Mouse (Mus musculus) E14TG2a.4 (cell line): ENCODE results near the gene Srl.

Source experiments
- H3K27me3 ChIP-seq: 2 replicates; pipeline ENCODE4 v1.6.1; 2014; ENCODE audit warnings: low read length, control low read depth; ENCODE audit not compliant: insufficient read depth
- H3K36me3 ChIP-seq: 2 replicates; pipeline ENCODE4 v1.6.1; 2014; ENCODE audit warnings: low read length, control low read depth; ENCODE audit not compliant: insufficient read depth
- H3K4me1 ChIP-seq: replicated peaks from 2 replicates; pipeline ENCODE4 v1.6.1; 2014; ENCODE audit warnings: low read depth, low read length, control low read depth
- H3K4me3 ChIP-seq: replicated peaks from 2 replicates; pipeline ENCODE4 v1.5.1; 2014; ENCODE audit warnings: mild to moderate bottlenecking, low read length
- H3K9me3 ChIP-seq: 2 replicates; pipeline ENCODE4 v1.6.1; 2014; ENCODE audit warnings: low read length, control low read depth
- CTCF ChIP-seq: conservative IDR thresholded peaks from 2 replicates; pipeline ENCODE4 v1.5.1; 2014; ENCODE audit warnings: low read length
- NANOG ChIP-seq: IDR thresholded peaks from 2 replicates; pipeline ENCODE4 v1.6.1; 2014; ENCODE audit warnings: borderline replicate concordance, low read length, mixed read lengths
- POU5F1 ChIP-seq: IDR thresholded peaks from 2 replicates; pipeline ENCODE4 v1.6.1; 2014; ENCODE audit warnings: low read length, borderline replicate concordance

Srl gene

DNA sequence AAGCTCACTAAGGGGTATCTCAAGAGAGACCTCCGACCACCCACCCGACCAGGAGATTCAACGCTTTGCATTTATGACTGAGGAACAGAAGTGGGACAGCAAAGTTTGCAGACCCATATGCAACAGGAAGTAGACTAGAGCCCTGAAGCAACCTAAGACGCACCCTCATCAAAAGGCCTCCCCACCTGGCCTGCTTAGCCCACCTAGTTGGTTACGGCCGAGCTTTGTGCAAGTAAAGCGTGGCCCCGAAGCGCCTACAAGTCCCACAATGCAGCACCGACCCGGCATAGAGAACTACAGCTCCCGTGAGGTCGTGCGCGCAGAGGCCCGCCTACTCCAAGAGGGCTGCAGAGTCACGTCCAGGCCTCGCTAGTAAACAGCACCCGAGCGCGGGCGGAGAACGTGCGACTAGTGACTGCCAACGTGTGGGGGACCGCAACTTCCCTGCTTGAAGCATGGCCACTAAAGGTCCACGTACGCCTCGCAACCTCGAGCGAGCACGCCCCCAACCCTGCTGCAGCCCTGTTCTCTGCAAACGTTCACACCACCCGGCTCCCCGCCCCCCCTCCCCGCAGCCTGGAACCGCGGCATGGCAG lies 16.9 kb upstream of the Srl start:
- TF ChIP-seq CTCF: no peak
- TF ChIP-seq NANOG: no peak
- TF ChIP-seq POU5F1: no peak
- H3K4me3 ChIP-seq: peak overlapping the region; percentile 97

DNA sequence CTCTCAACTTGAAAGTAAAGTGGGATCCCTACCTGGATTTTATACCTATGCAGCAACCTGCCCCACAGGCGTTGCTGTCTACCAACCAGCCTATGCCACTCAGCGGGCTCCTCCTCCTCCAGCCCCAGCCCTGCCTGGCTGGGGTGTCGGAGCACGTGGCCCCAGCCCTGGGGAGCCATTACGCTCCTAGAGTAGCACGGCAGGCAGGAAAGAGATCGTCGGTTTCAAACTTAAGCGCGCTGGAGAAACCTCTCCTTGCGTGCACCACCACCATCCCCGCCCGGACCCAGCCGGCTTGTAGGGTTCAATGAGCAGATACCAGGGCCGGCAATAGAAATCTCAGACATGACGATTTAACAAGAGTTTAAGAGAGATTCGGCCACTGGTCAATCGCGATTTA lies 16.3 kb upstream of the Srl start:
- no peaks in the 10 kb centered on the region for H3K9me3 ChIP-seq

More for the DNA sequence above, 16.9 kb upstream of the Srl start:
- Histone ChIP-seq H3K36me3 (peaks cover 28% of the 10 kb centered on the region), H3K9me3 (no peaks in the 10 kb centered on the region), H3K27me3 (no peaks in the 10 kb centered on the region), H3K4me1 (peaks cover 52% of the 10 kb centered on the region)

DNA sequence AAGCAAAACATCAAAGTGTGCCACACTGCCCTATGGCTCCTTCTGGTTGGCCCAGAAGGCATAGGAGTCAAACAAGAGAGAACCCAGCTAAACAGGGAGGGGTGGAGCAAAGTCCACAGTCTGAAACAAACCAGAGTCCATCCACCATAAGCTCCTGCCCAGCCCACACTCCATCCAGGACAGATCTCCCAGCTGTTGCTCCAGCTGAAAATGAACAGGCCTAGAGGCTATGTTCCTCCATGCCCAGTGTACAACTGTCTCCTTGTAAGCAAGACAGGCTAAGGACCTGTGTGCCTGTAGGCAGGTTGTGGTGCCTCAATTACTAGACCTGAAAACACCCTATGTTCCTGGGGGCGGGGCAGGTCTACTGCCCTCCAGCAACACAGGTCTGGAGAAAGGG lies 15.5 kb upstream of the Srl start:
- Histone ChIP-seq H3K36me3 (peaks cover 41% of the 10 kb centered on the region), H3K27me3 (no peaks in the 10 kb centered on the region), H3K9me3 (no peaks in the 10 kb centered on the region), H3K4me3 (peak overlapping the region; percentile 97), H3K4me1 (peaks cover 66% of the 10 kb centered on the region)
- TF ChIP-seq CTCF (no peak), NANOG (no peak), POU5F1 (no peak)

More for the DNA sequence above, 16.3 kb upstream of the Srl start:
- peak overlapping the region; percentile 97 for H3K4me3 ChIP-seq
- H3K27me3 ChIP-seq: no peaks in the 10 kb centered on the region
- TF ChIP-seq NANOG (no peak), CTCF (no peak), POU5F1 (no peak)
- H3K36me3 ChIP-seq: peaks cover 33% of the 10 kb centered on the region
- peaks cover 57% of the 10 kb centered on the region for H3K4me1 ChIP-seq

DNA sequence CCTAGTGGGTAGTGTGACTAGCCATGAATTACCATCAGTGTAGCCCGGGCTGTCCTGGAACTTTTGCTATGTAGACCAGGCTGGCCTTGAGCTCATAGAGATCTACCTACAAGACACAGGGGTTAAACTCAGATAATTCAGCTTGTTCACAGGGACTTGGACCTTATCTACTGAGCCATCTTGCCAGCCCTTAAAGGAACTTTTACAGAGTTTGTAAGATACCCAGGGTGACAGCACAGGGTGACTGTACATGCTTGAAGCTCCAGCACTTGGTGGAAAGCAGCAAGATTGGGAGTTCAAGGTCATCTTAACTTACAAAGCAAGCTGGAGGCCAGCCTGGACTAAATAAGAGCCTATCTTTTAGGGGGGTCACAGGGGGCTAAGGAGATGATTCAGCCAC lies 13.9 kb upstream of the Srl start:
- H3K36me3 ChIP-seq: peaks cover 56% of the 10 kb centered on the region
- no peaks in the 10 kb centered on the region for H3K27me3 ChIP-seq
- no peaks in the 10 kb centered on the region for H3K9me3 ChIP-seq
- no peak overlapping the region for H3K4me3 ChIP-seq
- peaks cover 71% of the 10 kb centered on the region for H3K4me1 ChIP-seq
- TF ChIP-seq CTCF (no peak), POU5F1 (no peak), NANOG (no peak)

DNA sequence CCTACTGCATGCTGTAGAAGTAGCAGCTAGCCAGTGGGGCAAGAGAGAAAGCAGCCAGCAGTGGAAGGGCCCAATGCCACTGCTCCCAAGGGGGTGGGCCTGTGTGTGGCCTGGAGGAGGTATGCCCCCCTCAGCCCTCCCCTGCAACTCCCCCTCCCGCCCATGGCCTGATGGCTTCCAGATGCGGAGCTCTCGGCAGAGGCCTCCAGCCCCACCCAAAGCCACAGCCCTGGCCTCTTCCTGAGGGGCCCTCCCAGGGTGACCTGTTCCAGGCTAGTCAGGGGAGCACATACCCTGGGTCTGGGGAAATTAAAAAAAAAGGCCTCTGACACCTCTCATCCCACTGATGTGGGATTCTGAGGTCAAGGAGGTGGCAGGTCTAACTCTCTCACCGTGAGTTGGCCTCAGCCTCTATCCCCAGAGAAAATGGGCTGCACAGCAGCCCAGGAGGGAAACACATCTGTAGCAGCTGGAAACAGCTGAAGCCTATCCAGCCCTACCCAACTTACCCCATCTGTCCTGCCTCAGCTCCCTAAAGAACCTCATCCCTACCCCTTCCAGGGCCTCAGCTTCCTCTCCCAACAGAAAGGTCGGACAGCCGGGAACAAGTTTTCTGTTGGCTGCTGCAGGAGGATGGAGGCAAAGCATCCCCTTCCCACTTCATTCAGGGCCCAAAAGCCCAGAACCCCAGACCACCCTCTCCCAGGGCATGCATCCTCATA lies 11.4 kb upstream of the Srl start:
- H3K9me3 ChIP-seq: no peaks in the 10 kb centered on the region
- peak overlapping the region; percentile 43 for H3K4me3 ChIP-seq
- TF ChIP-seq CTCF: no peak
- no peak for TF ChIP-seq POU5F1
- TF ChIP-seq NANOG: no peak
- peaks cover 80% of the 10 kb centered on the region for H3K36me3 ChIP-seq
- peaks cover 82% of the 10 kb centered on the region for H3K4me1 ChIP-seq
- no peaks in the 10 kb centered on the region for H3K27me3 ChIP-seq

DNA sequence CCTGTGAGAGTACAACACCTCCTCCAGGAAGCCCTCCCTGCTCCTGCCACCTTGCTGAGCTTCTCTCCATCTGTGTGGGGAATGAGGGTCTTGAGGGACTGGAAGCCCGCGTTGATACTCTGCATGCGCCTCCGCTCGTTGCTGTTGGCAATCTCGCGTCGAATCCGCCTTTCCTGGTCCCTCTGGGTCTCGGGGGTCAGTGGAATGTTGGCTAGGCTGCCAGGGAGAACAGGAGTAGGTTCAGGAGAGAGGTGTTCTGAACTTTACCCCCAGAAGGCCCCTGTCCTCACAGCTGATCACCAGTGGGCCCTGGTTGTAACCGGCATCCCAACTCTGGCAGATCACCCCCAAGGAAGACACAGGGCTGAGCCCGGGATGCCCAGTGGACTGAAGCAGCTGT lies 10.3 kb upstream of the Srl start:
- no peaks in the 10 kb centered on the region for H3K9me3 ChIP-seq
- peaks cover 79% of the 10 kb centered on the region for H3K4me1 ChIP-seq
- no peaks in the 10 kb centered on the region for H3K27me3 ChIP-seq
- H3K4me3 ChIP-seq: 0 out of 2 replicates have a peak overlapping the region, but pooled peaks have one; percentile 43
- H3K36me3 ChIP-seq: peaks cover 91% of the 10 kb centered on the region
- TF ChIP-seq POU5F1: no peak

DNA sequence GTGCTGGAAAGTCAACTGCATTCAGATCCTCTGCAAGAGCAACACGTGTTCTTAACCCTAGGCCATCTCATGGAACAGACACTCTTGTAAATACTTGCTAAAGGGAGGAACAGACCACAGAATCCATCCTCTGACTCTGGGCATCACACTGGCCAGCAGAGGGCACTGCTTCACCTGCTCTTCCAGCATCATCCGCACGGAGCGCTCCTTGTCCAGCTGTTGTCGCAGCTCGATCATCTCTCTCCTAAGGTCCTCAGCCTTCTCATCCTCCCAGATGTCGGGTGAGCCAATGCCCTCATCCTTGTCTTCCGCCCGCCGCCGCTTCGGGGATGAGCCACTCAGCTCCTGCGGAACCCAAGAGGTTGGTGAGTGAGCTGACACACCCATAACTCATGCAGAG lies 9.4 kb upstream of the Srl start:
- Histone ChIP-seq H3K27me3 (no peaks in the 10 kb centered on the region), H3K4me3 (0 out of 2 replicates have a peak overlapping the region, but pooled peaks have one; percentile 43)
- peak; percentile 92 for TF ChIP-seq CTCF
- no peak for TF ChIP-seq POU5F1

DNA sequence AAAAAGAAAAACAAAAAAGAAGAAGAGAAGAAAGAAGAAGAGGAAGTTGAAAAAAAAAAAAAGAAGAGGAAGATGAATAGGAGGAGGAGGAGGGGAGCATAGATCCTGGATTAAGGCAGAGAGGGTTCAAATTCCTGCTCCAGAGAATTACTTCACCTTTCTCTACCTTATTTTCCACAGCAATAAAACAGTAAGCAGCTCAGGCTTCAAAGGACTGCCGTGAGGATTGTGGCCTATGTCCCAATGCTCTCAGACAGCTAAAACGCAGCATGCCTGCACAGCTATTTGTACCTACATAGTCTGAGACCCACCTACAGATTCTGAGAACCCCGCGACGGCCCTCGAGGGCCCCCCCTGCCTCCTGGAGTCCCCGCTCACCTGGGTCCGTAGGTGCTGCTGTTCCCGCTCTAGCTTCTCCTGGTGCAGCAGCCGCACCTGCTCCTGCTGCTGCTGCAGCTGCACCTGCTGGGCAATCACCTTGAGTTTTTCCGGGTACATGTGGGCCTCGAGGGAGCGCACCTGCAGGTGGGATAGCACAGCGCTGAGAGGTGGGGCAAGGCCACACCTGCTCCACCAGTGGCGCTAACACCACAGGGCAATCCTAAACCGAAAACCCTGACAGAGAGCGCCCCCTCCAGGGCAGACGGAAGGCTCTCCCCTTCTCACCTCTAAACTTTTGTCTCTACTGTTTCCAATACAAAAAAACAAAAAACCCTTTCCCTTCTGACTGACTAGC lies 7.5 kb upstream of the Srl start:
- Histone ChIP-seq H3K36me3 (peaks cover 95% of the 10 kb centered on the region), H3K4me1 (peaks cover 74% of the 10 kb centered on the region), H3K9me3 (no peaks in the 10 kb centered on the region), H3K4me3 (peak overlapping the region; percentile 23; the same call in 1 of the 2 replicates), H3K27me3 (no peaks in the 10 kb centered on the region)
- peak; percentile 54 for TF ChIP-seq CTCF
- no peak for TF ChIP-seq POU5F1

More for the DNA sequence above, 9.4 kb upstream of the Srl start:
- peaks cover 74% of the 10 kb centered on the region for H3K4me1 ChIP-seq
- no peaks in the 10 kb centered on the region for H3K9me3 ChIP-seq
- peaks cover 97% of the 10 kb centered on the region for H3K36me3 ChIP-seq
